Mouse (Mus musculus): ENCODE results near the gene AL607142.1. TPM values are rescaled to one million over a fixed set of nuclear protein-coding genes. Genes with fewer than 3 reads are reported as not detected.

AL607142.1 gene
- total RNA-seq, 1 experiment: not detected

DNA sequence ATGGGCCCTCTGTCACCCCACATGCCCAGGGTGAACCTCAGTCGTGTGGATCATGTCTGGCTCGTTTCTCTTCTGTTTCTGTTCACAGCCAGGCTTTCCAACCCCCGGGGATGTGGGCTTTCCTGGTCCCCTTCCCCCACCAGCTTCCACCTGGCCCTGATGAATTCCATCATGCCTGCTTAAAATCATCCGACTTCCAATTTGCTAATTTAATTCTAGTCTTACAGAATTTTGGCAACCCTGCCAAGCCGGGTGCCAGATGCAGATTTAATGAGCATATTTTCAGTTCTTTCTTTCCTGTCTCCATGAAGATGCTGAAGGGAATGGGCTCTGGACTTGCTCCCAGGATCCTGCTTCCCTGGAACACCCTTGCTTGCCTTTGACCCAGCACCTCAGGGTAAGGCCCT lies 19.7 kb upstream of the AL607142.1 start:
- no peak for TF ChIP-seq CHD2 (IDR thresholded peaks at IDR 0.05; ENCODE audit: low read depth, low read length)
- TF ChIP-seq ZC3H11A (IDR thresholded peaks at IDR 0.05; ENCODE audit: borderline replicate concordance, low read depth, low read length): no peak
- no peak for TF ChIP-seq MAFK (IDR thresholded peaks at IDR 0.05; ENCODE audit: insufficient read depth, low read depth, low read length)
- no peak for TF ChIP-seq ZNF384 (IDR thresholded peaks at IDR 0.05; ENCODE audit: low read depth, low read length)
- no peak for TF ChIP-seq HCFC1 (IDR thresholded peaks at IDR 0.05; ENCODE audit: borderline replicate concordance, insufficient read depth, low read length)
- DNase-seq (ENCODE audit: low read depth, low spot score): no peak
- Histone ChIP-seq H3K9ac (ENCODE audit: insufficient read depth, low read depth, low read length, poor library complexity, severe bottlenecking) (no peak overlapping the region), H3K27ac (ENCODE audit: insufficient read depth, low read depth, low read length, poor library complexity, severe bottlenecking) (no peak overlapping the region), H3K4me3 (ENCODE audit: insufficient read depth in 1 of 2, low read depth in 1 of 2, low read length in 2 of 2, poor library complexity in 1 of 2, severe bottlenecking in 1 of 2) (no peak overlapping the region), H3K36me3 (ENCODE audit: control insufficient read depth, insufficient read depth, low read length, poor library complexity, severe bottlenecking) (no peaks in the 10 kb centered on the region), H3K9me3 (ENCODE audit: control insufficient read depth, insufficient read depth, low read depth, low read length) (no peaks in the 10 kb centered on the region), H3K4me1 (ENCODE audit: control insufficient read depth in 2 of 2, insufficient read depth in 2 of 2, low read length in 2 of 2, poor library complexity in 1 of 2) (no peaks in the 10 kb centered on the region)
- in situ Hi-C loops (cut with MboI; ENCODE audit: low sequenced_read_pairs in 2 of 2, unreplicated experiment in 2 of 2): no loop called here

DNA sequence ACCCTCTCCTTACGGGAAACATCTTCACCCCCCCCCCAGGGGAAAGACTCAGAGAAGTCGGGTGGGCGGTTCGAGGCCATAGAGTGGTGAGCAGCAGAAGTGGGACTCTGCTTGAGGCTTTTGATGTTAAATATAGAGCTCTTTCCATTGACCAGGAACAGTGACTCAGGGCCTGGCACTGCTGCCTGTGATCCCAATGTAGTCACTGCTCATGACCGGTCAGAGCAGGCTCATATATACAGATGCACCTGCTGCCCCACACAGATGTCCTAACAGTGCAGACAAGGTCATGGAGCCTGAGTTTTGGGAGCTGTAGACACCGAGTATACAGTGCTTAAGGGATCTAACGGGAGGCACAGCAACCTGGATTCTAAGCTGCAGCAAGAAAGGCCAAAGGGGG lies 18.9 kb upstream of the AL607142.1 start:
- H3K36me3 ChIP-seq (ENCODE audit: control insufficient read depth, insufficient read depth, low read length, poor library complexity, severe bottlenecking): no peaks in the 10 kb centered on the region
- TF ChIP-seq ZC3H11A (IDR thresholded peaks at IDR 0.05; ENCODE audit: borderline replicate concordance, low read depth, low read length): no peak
- no peak for TF ChIP-seq HCFC1 (IDR thresholded peaks at IDR 0.05; ENCODE audit: borderline replicate concordance, insufficient read depth, low read length)
- no peak for TF ChIP-seq ZNF384 (IDR thresholded peaks at IDR 0.05; ENCODE audit: low read depth, low read length)
- TF ChIP-seq MAFK (IDR thresholded peaks at IDR 0.05; ENCODE audit: insufficient read depth, low read depth, low read length): no peak
- TF ChIP-seq CHD2 (IDR thresholded peaks at IDR 0.05; ENCODE audit: low read depth, low read length): no peak
- no peak overlapping the region for H3K4me3 ChIP-seq (ENCODE audit: insufficient read depth in 1 of 2, low read depth in 1 of 2, low read length in 2 of 2, poor library complexity in 1 of 2, severe bottlenecking in 1 of 2)
- in situ Hi-C loops (cut with MboI; ENCODE audit: low sequenced_read_pairs in 2 of 2, unreplicated experiment in 2 of 2): no loop called here
- H3K27ac ChIP-seq (ENCODE audit: insufficient read depth, low read depth, low read length, poor library complexity, severe bottlenecking): no peak overlapping the region
- no peak for DNase-seq (ENCODE audit: low read depth, low spot score)
- no peaks in the 10 kb centered on the region for H3K4me1 ChIP-seq (ENCODE audit: control insufficient read depth in 2 of 2, insufficient read depth in 2 of 2, low read length in 2 of 2, poor library complexity in 1 of 2)
- no peak overlapping the region for H3K9ac ChIP-seq (ENCODE audit: insufficient read depth, low read depth, low read length, poor library complexity, severe bottlenecking)
- H3K9me3 ChIP-seq (ENCODE audit: control insufficient read depth, insufficient read depth, low read depth, low read length): no peaks in the 10 kb centered on the region

DNA sequence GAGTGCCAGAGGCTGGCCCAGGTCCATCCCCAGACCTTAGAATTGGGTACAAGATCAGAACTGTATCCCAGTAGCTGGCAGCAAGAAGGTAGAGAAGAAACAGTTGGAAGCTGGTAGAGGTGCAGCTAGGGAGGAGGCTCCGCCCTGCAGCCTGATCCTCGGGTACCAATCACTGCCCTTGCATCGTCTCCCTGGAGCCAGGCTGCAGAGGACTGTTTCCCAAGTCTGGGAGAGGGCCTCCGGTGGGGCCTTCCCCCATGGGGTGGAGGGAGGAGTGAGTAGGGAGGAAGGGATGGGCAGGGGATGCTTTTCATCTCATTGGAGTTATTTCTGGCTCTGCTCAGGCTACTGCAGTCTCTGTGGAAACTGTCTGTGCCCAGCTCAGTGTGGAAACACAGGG lies 17.7 kb upstream of the AL607142.1 start:
- no peaks in the 10 kb centered on the region for H3K36me3 ChIP-seq (ENCODE audit: control insufficient read depth, insufficient read depth, low read length, poor library complexity, severe bottlenecking)
- in situ Hi-C loops (cut with MboI; ENCODE audit: low sequenced_read_pairs in 2 of 2, unreplicated experiment in 2 of 2): no loop called here
- no peaks in the 10 kb centered on the region for H3K4me1 ChIP-seq (ENCODE audit: control insufficient read depth in 2 of 2, insufficient read depth in 2 of 2, low read length in 2 of 2, poor library complexity in 1 of 2)
- no peak overlapping the region for H3K27ac ChIP-seq (ENCODE audit: insufficient read depth, low read depth, low read length, poor library complexity, severe bottlenecking)
- no peak for DNase-seq (ENCODE audit: low read depth, low spot score)
- H3K4me3 ChIP-seq (ENCODE audit: insufficient read depth in 1 of 2, low read depth in 1 of 2, low read length in 2 of 2, poor library complexity in 1 of 2, severe bottlenecking in 1 of 2): no peak overlapping the region
- H3K9ac ChIP-seq (ENCODE audit: insufficient read depth, low read depth, low read length, poor library complexity, severe bottlenecking): no peak overlapping the region
- no peak for TF ChIP-seq MAFK (IDR thresholded peaks at IDR 0.05; ENCODE audit: insufficient read depth, low read depth, low read length)
- no peaks in the 10 kb centered on the region for H3K9me3 ChIP-seq (ENCODE audit: control insufficient read depth, insufficient read depth, low read depth, low read length)

DNA sequence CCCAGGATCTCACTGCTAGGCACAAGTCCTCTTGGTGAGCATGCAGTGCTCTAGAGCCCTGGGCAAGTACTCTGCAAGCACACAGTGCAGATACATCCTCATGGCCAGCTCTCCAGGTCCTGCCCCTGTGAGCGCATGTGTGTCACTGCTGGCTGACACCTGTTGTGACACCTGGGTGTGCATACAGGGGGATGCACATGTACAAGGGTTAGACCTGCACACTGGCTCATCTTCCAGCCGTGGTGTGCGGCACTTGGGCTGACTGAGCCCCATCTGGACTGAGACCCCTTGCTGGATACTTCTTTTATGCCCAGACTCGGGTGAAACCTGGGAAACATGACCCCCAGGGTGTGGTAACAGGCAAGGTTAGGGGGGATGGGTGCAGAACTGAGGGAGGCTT lies 16.5 kb upstream of the AL607142.1 start:
- no peaks in the 10 kb centered on the region for H3K36me3 ChIP-seq (ENCODE audit: control insufficient read depth, insufficient read depth, low read length, poor library complexity, severe bottlenecking)
- H3K9me3 ChIP-seq (ENCODE audit: control insufficient read depth, insufficient read depth, low read depth, low read length): no peaks in the 10 kb centered on the region
- no peak overlapping the region for H3K9ac ChIP-seq (ENCODE audit: insufficient read depth, low read depth, low read length, poor library complexity, severe bottlenecking)
- no peak overlapping the region for H3K27ac ChIP-seq (ENCODE audit: insufficient read depth, low read depth, low read length, poor library complexity, severe bottlenecking)
- DNase-seq (ENCODE audit: low read depth, low spot score): no peak
- TF ChIP-seq HCFC1 (IDR thresholded peaks at IDR 0.05; ENCODE audit: borderline replicate concordance, insufficient read depth, low read length) (no peak), MAFK (IDR thresholded peaks at IDR 0.05; ENCODE audit: insufficient read depth, low read depth, low read length) (no peak), ZNF384 (IDR thresholded peaks at IDR 0.05; ENCODE audit: low read depth, low read length) (no peak), ZC3H11A (IDR thresholded peaks at IDR 0.05; ENCODE audit: borderline replicate concordance, low read depth, low read length) (no peak), CHD2 (IDR thresholded peaks at IDR 0.05; ENCODE audit: low read depth, low read length) (no peak)
- no peak overlapping the region for H3K4me3 ChIP-seq (ENCODE audit: insufficient read depth in 1 of 2, low read depth in 1 of 2, low read length in 2 of 2, poor library complexity in 1 of 2, severe bottlenecking in 1 of 2)
- in situ Hi-C loops (cut with MboI; ENCODE audit: low sequenced_read_pairs in 2 of 2, unreplicated experiment in 2 of 2): no loop called here
- H3K4me1 ChIP-seq (ENCODE audit: control insufficient read depth in 2 of 2, insufficient read depth in 2 of 2, low read length in 2 of 2, poor library complexity in 1 of 2): no peaks in the 10 kb centered on the region

DNA sequence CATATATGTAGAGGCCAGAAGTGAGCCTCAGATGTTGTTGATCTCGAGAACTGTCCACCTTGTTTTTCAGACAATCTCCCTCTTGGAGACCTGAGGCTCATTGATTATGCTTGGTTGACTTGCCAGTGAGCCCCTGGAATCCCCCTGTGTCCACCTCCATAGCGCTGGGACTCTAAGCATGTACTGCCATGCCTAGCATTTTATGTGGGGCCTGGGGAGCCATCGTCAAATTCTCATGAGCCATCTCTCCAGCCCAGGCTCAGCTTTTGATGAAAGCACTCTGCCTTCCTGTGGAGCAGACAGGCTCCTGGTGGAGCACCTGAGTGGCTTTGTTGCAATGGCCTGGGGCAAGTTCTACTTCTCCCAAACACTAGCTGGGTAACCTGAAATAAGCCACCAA lies 14.9 kb upstream of the AL607142.1 start:
- Histone ChIP-seq H3K36me3 (ENCODE audit: control insufficient read depth, insufficient read depth, low read length, poor library complexity, severe bottlenecking) (no peaks in the 10 kb centered on the region), H3K9me3 (ENCODE audit: control insufficient read depth, insufficient read depth, low read depth, low read length) (no peaks in the 10 kb centered on the region), H3K4me3 (ENCODE audit: insufficient read depth in 1 of 2, low read depth in 1 of 2, low read length in 2 of 2, poor library complexity in 1 of 2, severe bottlenecking in 1 of 2) (no peak overlapping the region), H3K4me1 (ENCODE audit: control insufficient read depth in 2 of 2, insufficient read depth in 2 of 2, low read length in 2 of 2, poor library complexity in 1 of 2) (no peaks in the 10 kb centered on the region), H3K9ac (ENCODE audit: insufficient read depth, low read depth, low read length, poor library complexity, severe bottlenecking) (no peak overlapping the region), H3K27ac (ENCODE audit: insufficient read depth, low read depth, low read length, poor library complexity, severe bottlenecking) (no peak overlapping the region)
- in situ Hi-C loops (cut with MboI; ENCODE audit: low sequenced_read_pairs in 2 of 2, unreplicated experiment in 2 of 2): no loop called here
- TF ChIP-seq CHD2 (IDR thresholded peaks at IDR 0.05; ENCODE audit: low read depth, low read length) (no peak), ZC3H11A (IDR thresholded peaks at IDR 0.05; ENCODE audit: borderline replicate concordance, low read depth, low read length) (no peak), HCFC1 (IDR thresholded peaks at IDR 0.05; ENCODE audit: borderline replicate concordance, insufficient read depth, low read length) (no peak), ZNF384 (IDR thresholded peaks at IDR 0.05; ENCODE audit: low read depth, low read length) (no peak), MAFK (IDR thresholded peaks at IDR 0.05; ENCODE audit: insufficient read depth, low read depth, low read length) (no peak)
- DNase-seq (ENCODE audit: low read depth, low spot score): no peak

Measured in ES-E14 (cell line).